Mouse (Mus musculus) heart, postnatal 0 days (tissue): Measurements from ENCODE around the gene Tbc1d21.

Source experiments
- CTCF ChIP-seq: IDR thresholded peaks from 2 replicates; pipeline ENCODE4 v1.5.1; 2016; ENCODE audit warnings: antibody characterized with exemption, control low read depth, low read depth
- EP300 ChIP-seq: IDR thresholded peaks from 2 replicates; pipeline ENCODE4 v1.6.1; 2016; ENCODE audit warnings: antibody characterized with exemption, low read depth

GRCm38 (mm10) chr9:58371914-58372313 is 1.7 kb upstream of the Tbc1d21 start:
- TF ChIP-seq CTCF (no peak), EP300 (no peak)
